Mouse (Mus musculus) spleen, adult 18-20 months (tissue): ENCODE results near the gene Shld2.

Experiments used
- DNase-seq, 2 experiments: peaks; one replicate each; pipeline ENCODE4 v3.0.0; 2022; ENCODE audit warnings: mixed read lengths in 2 of 2

Gene Shld2

GRCm38 (mm10) chr14:34310234-34310965, at the start of gene Shld2, which contains the start of gene Glud1:
Gene Shld2 (minus strand): TSS chr14:34310493.
Gene Glud1 (plus strand): TSS chr14:34310727.
- DNase-seq: peak; percentile 94 to 95

- DNase-seq: no peak
Observed at GRCm38 (mm10) chr14:34359676-34360244, 49.5 kb upstream of the Shld2 start.

- no peak for DNase-seq
Observed at GRCm38 (mm10) chr14:34357671-34358455, 47.6 kb upstream of the Shld2 start.

- DNase-seq: no peak
Observed at GRCm38 (mm10) chr14:34355301-34355700, 45.0 kb upstream of the Shld2 start, which contains the start of gene Fam25c. Gene Fam25c (minus strand): TSS chr14:34355433.

GRCm38 (mm10) chr14:34354456-34354855, 44.2 kb upstream of the Shld2 start:
- DNase-seq: no peak

- no peak for DNase-seq
Observed at GRCm38 (mm10) chr14:34353326-34353725, 43.0 kb upstream of the Shld2 start.

- no peak for DNase-seq
Observed at GRCm38 (mm10) chr14:34352523-34352922, 42.2 kb upstream of the Shld2 start.

GRCm38 (mm10) chr14:34351660-34352059, 41.4 kb upstream of the Shld2 start:
- no peak for DNase-seq

- DNase-seq: no peak
Observed at GRCm38 (mm10) chr14:34349007-34349406, 38.7 kb upstream of the Shld2 start.

- DNase-seq: no peak
Observed at GRCm38 (mm10) chr14:34348301-34348700, 38.0 kb upstream of the Shld2 start.

GRCm38 (mm10) chr14:34347084-34347483, 36.8 kb upstream of the Shld2 start:
- DNase-seq: no peak

- no peak for DNase-seq
Observed at GRCm38 (mm10) chr14:34345771-34346566, 35.7 kb upstream of the Shld2 start.

- DNase-seq: no peak
Observed at GRCm38 (mm10) chr14:34344361-34344760, 34.1 kb upstream of the Shld2 start.

- no peak for DNase-seq
Observed at GRCm38 (mm10) chr14:34343078-34343477, 32.8 kb upstream of the Shld2 start.

- DNase-seq: no peak
Observed at GRCm38 (mm10) chr14:34341993-34342392, 31.7 kb upstream of the Shld2 start.

GRCm38 (mm10) chr14:34339446-34339845, 29.2 kb upstream of the Shld2 start:
- no peak for DNase-seq

GRCm38 (mm10) chr14:34332476-34332875, 22.2 kb upstream of the Shld2 start:
- no peak for DNase-seq

- no peak for DNase-seq
Observed at GRCm38 (mm10) chr14:34331886-34332285, 21.6 kb upstream of the Shld2 start.

GRCm38 (mm10) chr14:34330657-34331158, 20.4 kb upstream of the Shld2 start:
- no peak for DNase-seq

- DNase-seq: no peak
Observed at GRCm38 (mm10) chr14:34327618-34328017, 17.3 kb upstream of the Shld2 start.

- no peak for DNase-seq
Observed at GRCm38 (mm10) chr14:34326606-34327005, 16.3 kb upstream of the Shld2 start.

- no peak for DNase-seq
Observed at GRCm38 (mm10) chr14:34323576-34324085, 13.3 kb upstream of the Shld2 start.
